Mouse (Mus musculus): ENCODE results near the gene Fgfr2. TPM values are rescaled to one million over a fixed set of nuclear protein-coding genes. Genes with fewer than 3 reads are reported as not detected.

Gene Fgfr2
- polyA plus RNA-seq, 1 experiment: 52.3 TPM

DNA sequence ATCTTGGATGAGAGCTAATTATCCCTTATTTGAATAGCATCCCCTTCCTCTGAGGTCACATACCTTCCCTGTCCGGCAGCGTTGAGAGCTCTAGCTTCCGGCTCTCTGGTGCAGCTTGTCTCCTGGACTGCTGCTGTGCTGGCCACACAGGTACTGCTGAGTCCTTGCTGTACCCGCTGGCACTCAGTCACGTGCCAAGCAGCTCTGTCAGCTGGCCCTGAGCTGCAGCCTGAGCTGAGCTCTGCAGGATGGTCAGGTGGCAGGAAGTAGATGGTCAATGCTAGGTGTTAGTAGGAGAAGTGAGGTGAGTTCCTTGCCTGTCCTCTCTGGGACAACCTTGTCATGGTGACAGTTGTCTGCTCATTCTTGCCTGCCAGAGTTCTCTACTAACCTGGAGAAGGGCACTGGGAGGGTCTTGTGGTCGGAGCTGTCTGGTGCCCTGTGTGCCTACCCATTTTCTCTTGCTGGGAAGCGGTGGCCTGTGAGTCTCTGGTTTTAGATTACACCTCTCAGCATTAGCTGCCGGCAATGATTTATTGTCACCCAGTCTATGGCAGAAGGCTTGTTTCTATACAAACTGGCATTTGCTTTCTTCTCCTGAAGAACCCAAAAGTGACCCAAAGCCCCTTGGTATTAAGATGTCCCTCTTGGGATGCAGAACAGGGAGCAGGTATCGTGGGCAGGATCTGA lies 2402.4 kb downstream of the Fgfr2 start:
- no peak for DNase-seq (ENCODE audit: low read depth)
- TF ChIP-seq POLR2A (IDR thresholded peaks at IDR 0.05; ENCODE audit: borderline replicate concordance, extremely low read depth, insufficient read depth, insufficient read length, poor library complexity, severe bottlenecking): no peak
- TF ChIP-seq CTCF (IDR thresholded peaks at IDR 0.05; ENCODE audit: borderline replicate concordance, extremely low read depth, insufficient read depth, insufficient read length): no peak

DNA sequence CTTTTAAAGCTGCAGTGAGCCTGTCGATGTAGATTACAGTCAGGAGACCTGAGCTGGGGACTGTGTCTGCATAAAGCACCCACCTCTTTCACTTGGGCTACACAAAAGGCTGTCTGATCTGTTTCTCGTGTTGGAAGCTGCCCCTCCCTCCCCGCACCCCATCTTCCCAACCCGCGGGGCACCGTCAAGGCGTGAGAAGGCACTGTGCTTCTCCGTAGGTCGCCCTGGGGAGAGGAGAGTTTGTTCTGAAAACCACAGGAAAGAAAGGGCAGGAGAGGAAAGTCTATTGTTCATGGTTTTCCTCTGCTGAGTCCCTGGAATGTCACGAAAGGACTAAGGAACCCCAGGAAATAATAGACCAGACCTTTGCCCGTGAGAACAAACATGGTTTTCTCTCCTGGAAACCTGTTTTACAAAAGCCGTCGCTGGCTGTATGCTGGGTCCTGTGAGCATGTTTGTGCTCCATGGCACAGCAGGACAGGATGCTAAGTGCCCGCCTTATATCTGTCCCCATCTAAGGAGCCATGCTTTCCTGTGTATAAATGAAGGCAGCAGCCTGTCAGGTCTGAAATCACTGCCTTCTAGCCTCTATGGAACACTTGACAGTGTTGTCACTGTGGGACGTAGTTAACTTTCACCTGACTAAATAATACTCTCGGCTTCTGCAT lies 2403.1 kb downstream of the Fgfr2 start:
- TF ChIP-seq POLR2A (IDR thresholded peaks at IDR 0.05; ENCODE audit: borderline replicate concordance, extremely low read depth, insufficient read depth, insufficient read length, poor library complexity, severe bottlenecking) (no peak), CTCF (IDR thresholded peaks at IDR 0.05; ENCODE audit: borderline replicate concordance, extremely low read depth, insufficient read depth, insufficient read length) (no peak)
- DNase-seq (ENCODE audit: low read depth): peak; percentile 63

DNA sequence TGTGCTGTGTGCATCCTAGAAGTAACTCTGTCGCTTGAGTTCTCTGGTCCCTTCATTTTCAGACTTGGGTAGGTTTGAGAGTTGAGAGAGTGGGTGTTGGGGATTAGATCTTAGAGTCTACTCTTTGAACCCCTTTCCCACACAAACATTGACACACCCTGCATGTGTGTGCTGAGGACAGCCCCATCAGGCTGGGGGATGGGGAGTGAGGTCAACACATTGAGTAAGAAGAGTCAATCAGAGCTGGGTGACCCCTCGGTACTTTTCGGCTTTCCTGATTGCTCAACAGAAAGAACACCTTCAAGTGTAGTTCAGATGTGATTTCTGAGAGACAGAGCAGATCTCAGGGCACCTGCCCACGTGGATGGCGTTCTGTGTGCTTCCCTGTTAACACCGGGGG lies 2406.2 kb downstream of the Fgfr2 start:
- no peak for DNase-seq (ENCODE audit: low read depth)
- TF ChIP-seq POLR2A (IDR thresholded peaks at IDR 0.05; ENCODE audit: borderline replicate concordance, extremely low read depth, insufficient read depth, insufficient read length, poor library complexity, severe bottlenecking): no peak
- TF ChIP-seq CTCF (IDR thresholded peaks at IDR 0.05; ENCODE audit: borderline replicate concordance, extremely low read depth, insufficient read depth, insufficient read length): no peak

DNA sequence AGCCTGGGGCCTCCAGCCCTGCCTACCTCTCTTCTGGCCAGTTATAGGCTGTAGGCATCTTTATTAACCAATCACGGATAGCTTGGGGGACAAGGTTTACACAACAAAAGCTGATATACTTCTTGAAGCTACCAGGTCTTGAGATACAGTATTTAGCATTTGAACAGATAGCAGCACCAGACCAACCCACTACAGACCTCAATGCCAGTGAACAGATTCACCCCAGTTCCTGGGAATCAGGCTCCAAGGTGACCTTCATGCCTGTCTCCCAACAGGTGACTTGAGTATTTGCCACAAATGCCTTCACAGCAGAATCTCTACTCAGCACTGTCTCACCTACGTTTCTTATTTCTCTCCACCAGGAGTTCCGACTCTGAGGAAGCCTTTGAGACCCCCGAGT lies 2406.8 kb downstream of the Fgfr2 start:
- no peak for TF ChIP-seq CTCF (IDR thresholded peaks at IDR 0.05; ENCODE audit: borderline replicate concordance, extremely low read depth, insufficient read depth, insufficient read length)
- no peak for TF ChIP-seq POLR2A (IDR thresholded peaks at IDR 0.05; ENCODE audit: borderline replicate concordance, extremely low read depth, insufficient read depth, insufficient read length, poor library complexity, severe bottlenecking)
- DNase-seq (ENCODE audit: low read depth): no peak

DNA sequence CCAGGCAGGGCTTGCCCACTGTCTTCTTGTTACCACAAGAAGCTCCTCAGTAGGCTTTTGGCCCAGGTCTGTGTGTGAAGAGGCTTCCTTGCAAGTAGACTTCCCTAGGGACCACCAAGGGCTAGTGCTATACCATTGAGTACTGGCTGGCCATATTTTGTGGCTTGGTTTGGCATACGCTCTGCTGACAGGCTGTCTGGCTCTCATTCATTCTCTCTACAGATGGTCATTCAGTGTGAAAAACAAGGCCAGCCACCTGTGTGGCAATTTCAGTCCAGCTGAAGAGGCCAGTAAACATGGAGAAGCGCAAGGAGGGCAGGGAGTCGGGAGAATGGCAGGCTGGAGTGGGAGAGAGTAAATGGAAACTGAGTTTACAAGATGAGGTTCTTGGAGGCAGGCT lies 2407.7 kb downstream of the Fgfr2 start:
- DNase-seq (ENCODE audit: low read depth): no peak
- TF ChIP-seq CTCF (IDR thresholded peaks at IDR 0.05; ENCODE audit: borderline replicate concordance, extremely low read depth, insufficient read depth, insufficient read length) (no peak), POLR2A (IDR thresholded peaks at IDR 0.05; ENCODE audit: borderline replicate concordance, extremely low read depth, insufficient read depth, insufficient read length, poor library complexity, severe bottlenecking) (no peak)

DNA sequence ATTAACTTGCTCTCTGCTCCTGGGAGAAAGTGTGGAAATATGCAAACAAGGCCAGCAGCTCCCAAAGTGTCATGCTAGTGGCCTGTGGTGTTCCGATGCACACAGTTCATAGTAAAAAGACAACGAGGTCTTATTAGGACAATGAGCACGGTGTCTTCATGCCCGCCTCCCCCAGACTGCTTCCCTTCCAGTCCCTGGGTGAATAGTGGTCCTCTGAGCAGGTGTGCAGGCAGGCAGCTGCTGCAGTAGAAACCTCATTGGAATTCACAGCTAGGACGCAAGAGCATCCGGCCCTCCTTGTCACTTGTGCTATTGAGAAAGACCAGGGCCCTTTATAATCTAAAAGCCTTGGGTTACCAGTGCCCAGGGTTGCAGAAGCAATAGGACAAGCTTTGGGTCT lies 2409.8 kb downstream of the Fgfr2 start:
- no peak for DNase-seq (ENCODE audit: low read depth)
- no peak for TF ChIP-seq CTCF (IDR thresholded peaks at IDR 0.05; ENCODE audit: borderline replicate concordance, extremely low read depth, insufficient read depth, insufficient read length)
- no peak for TF ChIP-seq POLR2A (IDR thresholded peaks at IDR 0.05; ENCODE audit: borderline replicate concordance, extremely low read depth, insufficient read depth, insufficient read length, poor library complexity, severe bottlenecking)

DNA sequence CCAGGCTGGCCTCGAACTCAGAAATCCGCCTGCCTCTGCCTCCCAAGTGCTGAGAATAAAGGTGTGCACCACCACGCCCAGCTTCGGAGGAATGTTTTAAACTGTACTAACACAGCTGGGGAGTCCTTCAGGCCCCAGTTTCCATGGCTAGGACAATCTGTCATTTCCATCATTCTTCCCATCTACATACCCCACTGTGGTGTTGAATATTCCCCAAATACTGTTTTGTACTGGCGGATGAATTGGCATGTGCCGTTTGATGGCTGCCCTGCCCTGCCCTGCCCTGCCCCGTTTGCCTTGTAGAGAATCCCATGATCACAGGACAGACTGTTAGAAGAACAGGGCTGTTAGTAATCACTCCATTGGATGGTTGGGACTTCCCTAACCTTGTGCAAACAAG lies 2411.3 kb downstream of the Fgfr2 start:
- TF ChIP-seq POLR2A (IDR thresholded peaks at IDR 0.05; ENCODE audit: borderline replicate concordance, extremely low read depth, insufficient read depth, insufficient read length, poor library complexity, severe bottlenecking) (no peak), CTCF (IDR thresholded peaks at IDR 0.05; ENCODE audit: borderline replicate concordance, extremely low read depth, insufficient read depth, insufficient read length) (no peak)
- no peak for DNase-seq (ENCODE audit: low read depth)

DNA sequence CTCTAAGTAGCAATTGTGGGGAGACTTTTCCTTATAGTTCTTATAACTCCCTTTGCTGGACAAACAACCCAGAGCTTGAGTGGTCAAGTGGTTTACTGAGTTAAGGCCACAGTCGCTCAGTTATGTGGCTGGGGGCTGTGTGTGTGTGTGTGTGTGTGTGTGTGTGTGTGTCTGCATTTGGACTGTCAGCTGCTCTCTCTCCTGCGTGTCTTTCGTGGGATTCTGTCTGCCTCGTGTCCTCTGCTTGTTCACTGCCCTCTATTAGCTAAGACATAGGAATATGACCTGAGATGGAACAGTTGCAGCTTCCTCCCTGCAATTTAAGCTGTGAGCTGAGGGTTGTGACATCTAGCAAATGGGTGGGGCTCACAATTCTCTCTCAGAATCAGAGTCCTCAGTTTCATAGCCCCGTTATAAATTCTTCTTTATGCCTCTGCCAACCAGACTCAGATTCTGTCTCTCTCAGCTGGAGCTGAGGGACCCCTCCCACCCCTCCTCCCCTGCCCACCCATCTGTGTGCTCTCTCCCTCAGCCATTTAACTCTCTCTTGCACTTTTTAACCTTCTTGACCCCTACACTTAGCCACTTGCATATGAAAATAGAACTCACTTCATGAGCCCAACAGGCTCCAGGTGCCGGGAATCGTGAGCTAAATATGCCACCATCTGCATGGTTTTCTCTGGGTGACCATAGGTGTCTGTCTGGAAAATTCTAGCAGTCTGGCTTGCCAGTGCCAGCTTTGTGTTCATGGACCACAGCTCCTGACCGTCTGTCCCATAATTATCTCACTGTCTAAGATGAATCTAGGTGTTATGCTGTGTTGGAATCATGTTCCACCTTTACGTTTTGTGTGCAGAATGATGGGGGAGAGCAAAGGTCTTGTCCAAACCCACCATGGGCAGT lies 2413.5 kb downstream of the Fgfr2 start:
- DNase-seq (ENCODE audit: low read depth): no peak
- TF ChIP-seq POLR2A (IDR thresholded peaks at IDR 0.05; ENCODE audit: borderline replicate concordance, extremely low read depth, insufficient read depth, insufficient read length, poor library complexity, severe bottlenecking) (no peak), CTCF (IDR thresholded peaks at IDR 0.05; ENCODE audit: borderline replicate concordance, extremely low read depth, insufficient read depth, insufficient read length) (no peak)

DNA sequence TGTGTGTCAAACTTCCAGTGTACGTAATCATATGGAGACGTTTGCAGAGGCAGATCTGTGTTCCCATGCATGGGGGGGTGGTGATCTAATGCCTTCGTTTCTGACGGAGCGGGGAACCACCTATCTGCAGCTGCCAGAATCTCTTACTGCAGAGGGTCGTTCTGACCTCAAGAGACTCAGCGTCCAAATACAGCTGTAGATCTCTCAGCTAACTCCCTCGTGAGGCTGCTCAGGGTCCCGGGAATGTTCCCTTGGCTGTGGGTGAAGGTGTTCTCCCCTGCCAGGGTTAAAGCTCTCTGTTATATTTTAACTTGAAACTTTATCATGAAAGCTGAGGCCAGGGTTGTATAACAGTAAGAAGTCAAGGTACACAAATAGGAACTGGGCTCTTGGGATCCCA lies 2414.2 kb downstream of the Fgfr2 start:
- TF ChIP-seq CTCF (IDR thresholded peaks at IDR 0.05; ENCODE audit: borderline replicate concordance, extremely low read depth, insufficient read depth, insufficient read length): no peak
- DNase-seq (ENCODE audit: low read depth): no peak

DNA sequence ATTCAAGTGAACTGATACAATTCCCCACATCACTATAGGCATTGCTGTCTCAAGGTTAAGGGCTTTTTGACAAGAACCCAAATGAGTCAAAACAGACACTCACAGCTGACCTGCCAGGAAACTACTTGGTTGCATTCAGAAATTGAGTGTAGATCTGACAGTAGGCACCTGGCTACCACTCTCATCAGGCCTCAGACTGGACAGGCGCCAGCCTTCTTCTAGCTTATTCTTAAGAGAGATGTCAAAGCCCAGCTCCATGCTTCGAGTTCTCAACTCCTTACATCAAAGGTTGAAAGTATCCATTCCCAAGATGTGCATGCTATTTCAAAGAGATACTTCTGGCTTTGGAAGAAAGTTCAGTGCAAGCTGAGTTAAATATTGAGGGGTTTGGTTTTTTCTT lies 2417.9 kb downstream of the Fgfr2 start:
- no peak for TF ChIP-seq CTCF (IDR thresholded peaks at IDR 0.05; ENCODE audit: borderline replicate concordance, extremely low read depth, insufficient read depth, insufficient read length)
- TF ChIP-seq POLR2A (IDR thresholded peaks at IDR 0.05; ENCODE audit: borderline replicate concordance, extremely low read depth, insufficient read depth, insufficient read length, poor library complexity, severe bottlenecking): no peak
- no peak for DNase-seq (ENCODE audit: low read depth)

DNA sequence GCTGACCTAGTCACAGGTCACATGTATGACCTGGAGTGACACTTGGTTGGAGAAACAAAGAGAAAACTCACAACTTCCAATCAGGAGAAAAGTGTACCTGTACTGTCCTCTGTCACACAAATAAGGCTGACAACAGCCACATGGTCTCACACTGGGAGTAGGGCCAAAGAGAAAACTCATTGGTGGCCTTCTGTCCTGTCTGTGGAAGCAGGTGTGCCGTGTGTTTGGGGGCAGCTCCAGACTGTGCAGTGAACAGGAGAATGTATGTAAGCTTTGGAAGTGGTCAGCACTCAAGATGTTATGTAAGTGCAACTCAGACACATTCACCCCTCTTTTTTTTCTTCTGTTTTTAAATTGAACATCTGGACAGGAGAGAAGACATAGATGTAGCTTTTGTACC lies 2421.8 kb downstream of the Fgfr2 start:
- no peak for DNase-seq (ENCODE audit: low read depth)
- TF ChIP-seq CTCF (IDR thresholded peaks at IDR 0.05; ENCODE audit: borderline replicate concordance, extremely low read depth, insufficient read depth, insufficient read length) (no peak), POLR2A (IDR thresholded peaks at IDR 0.05; ENCODE audit: borderline replicate concordance, extremely low read depth, insufficient read depth, insufficient read length, poor library complexity, severe bottlenecking) (no peak)

All from brain, embryonic 14.5 days (tissue).